Mouse (Mus musculus) spleen, adult 2 months (tissue): ENCODE results near the gene Fbxw10. TPM values are rescaled to one million over a fixed set of nuclear protein-coding genes. Genes with fewer than 3 reads are reported as not detected.

Source experiments
- DNase-seq, 2 experiments: peaks; one replicate each; pipeline versions ENCODE4 v3.0.0 to v3.0.0-alpha.2; 2012 to 2021; ENCODE audit warnings: low spot score in 2 of 2, low read depth in 1 of 2
- H3K27ac ChIP-seq: fragments of 200-500 bp; 2 replicates; pipeline ENCODE4 v1.5.1; 2012; ENCODE audit warnings: low read length, inconsistent platforms; ENCODE audit not compliant: insufficient read depth
- H3K27me3 ChIP-seq: fragments of 200-500 bp; 2 replicates; pipeline ENCODE4 v1.6.1; 2012; ENCODE audit warnings: mild to moderate bottlenecking, moderate library complexity, low read length, inconsistent platforms; ENCODE audit not compliant: control insufficient read depth, insufficient read depth
- H3K36me3 ChIP-seq: fragments of 200-500 bp; 2 replicates; pipeline ENCODE4 v1.6.1; 2012; ENCODE audit warnings: mild to moderate bottlenecking, low read length, inconsistent platforms; ENCODE audit not compliant: control insufficient read depth, insufficient read depth
- H3K4me1 ChIP-seq: fragments of 200-500 bp; 2 replicates; pipeline ENCODE4 v1.6.1; 2011; ENCODE audit warnings: inconsistent platforms; ENCODE audit not compliant: control insufficient read depth, insufficient read depth, insufficient read length
- H3K4me3 ChIP-seq: fragments of 200-500 bp; 2 replicates; pipeline ENCODE4 v1.5.1; 2011; ENCODE audit warnings: mild to moderate bottlenecking, inconsistent platforms; ENCODE audit not compliant: insufficient read depth, insufficient read length; ENCODE audit errors: extremely low read depth
- CTCF ChIP-seq: fragments of 200-500 bp; IDR thresholded peaks from 2 replicates; pipeline ENCODE4 v1.5.1; 2011; ENCODE audit warnings: mild to moderate bottlenecking, inconsistent platforms; ENCODE audit not compliant: insufficient read depth, insufficient read length, insufficient replicate concordance; ENCODE audit errors: extremely low read depth
- POLR2A ChIP-seq: fragments of 200-500 bp; IDR thresholded peaks from 2 replicates; pipeline ENCODE4 v1.6.1; 2011; ENCODE audit warnings: low read depth, low read length, inconsistent platforms
- WGBS: fragments of 180-500 bp; shearing (Covaris S2); methylation state at CpG from one replicate; pipeline ENCODE4 v1.1.7; 2018; 5-methylcytosine and 5-hydroxymethylcytosine counted together
- polyA plus RNA-seq: library from polyadenylated mRNA; depleted of rRNA; stranded (reverse); fragments of >200 nt; gene quantifications from 2 replicates; pipeline ENCODE4 v1.2.3, GENCODE M21; 2012

Fbxw10 gene
- polyA plus RNA-seq, 1 experiment, result 0.69 TPM

DNA sequence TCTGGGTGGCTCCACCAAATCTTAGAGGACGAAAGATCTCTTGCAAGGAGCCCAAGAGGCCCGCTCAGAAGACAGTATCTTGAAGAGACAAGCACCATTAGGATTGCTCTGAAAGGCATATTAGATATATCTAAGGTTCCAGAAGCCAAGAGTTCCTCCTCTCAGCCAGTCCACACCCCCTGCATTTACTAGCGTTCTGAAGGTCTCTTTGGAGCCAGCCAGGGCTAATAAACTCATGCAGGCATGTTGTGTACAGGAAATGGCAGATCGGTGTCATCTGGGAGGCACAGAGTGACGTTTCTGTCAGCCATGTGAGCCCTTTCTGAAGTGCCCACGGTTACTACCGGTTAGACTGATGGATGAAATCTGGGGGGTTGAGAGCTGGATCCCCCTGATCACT is 22.7 kb upstream of the Fbxw10 start:
- no peaks in the 10 kb centered on the region for H3K27me3 ChIP-seq
- no peaks in the 10 kb centered on the region for H3K36me3 ChIP-seq
- no peak for TF ChIP-seq POLR2A
- no peak for TF ChIP-seq CTCF
- no peak overlapping the region for H3K4me3 ChIP-seq
- H3K27ac ChIP-seq, result no peak overlapping the region
- WGBS, result 50% methylated on average over 7 of the region's 7 CpGs
- no peak for DNase-seq
- peaks cover 8% of the 10 kb centered on the region; the same call in 1 of the 2 replicates for H3K4me1 ChIP-seq

DNA sequence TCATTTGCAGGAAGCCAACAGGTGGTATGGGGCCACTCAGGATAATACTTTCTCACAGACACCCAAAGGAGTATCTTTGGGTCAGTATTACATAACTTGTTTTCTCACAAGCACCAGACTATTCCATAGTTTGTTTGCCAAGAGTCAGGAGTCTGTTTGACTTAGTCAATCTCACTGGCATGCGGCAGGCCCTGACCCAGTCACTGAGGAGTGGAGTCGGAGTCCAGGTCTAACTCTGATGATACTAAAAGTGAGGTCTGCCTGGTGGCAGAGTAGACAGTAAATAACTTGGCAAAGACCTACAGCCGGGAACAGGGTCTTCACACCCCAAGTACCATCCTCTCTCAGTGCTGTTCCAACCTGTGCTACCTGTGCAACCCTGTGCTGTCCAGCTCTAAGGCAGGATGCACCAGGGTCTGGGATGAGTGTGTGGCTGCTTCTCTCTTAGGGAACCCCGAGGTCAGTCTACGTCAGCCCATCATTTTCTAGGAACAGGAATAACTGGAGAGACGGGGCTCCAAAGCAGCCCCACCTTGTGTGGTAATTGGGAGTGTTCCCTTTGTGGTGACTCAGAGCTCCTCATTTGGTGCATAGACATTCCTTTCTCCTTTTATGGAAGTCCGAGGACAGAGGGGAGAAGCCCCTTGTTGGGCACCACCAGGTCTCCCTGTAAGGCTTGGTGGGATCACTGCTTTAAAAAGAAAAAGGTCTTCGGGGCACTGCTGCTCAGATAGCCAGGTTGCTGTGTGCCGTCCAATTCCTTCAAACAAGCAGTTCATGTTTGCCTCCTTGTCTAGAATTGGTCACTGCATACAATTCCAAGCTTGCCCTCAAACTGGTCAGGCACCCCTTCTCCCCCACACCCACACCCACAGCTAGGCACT is 21.4 kb upstream of the Fbxw10 start:
- H3K4me1 ChIP-seq, result peaks cover 4% of the 10 kb centered on the region; the same call in 1 of the 2 replicates
- no peak overlapping the region for H3K4me3 ChIP-seq
- TF ChIP-seq POLR2A, result no peak
- TF ChIP-seq CTCF, result no peak
- H3K27ac ChIP-seq, result no peak overlapping the region
- no peak for DNase-seq
- H3K27me3 ChIP-seq, result no peaks in the 10 kb centered on the region
- 88% methylated on average over 9 of the region's 9 CpGs for WGBS
- H3K36me3 ChIP-seq, result no peaks in the 10 kb centered on the region

DNA sequence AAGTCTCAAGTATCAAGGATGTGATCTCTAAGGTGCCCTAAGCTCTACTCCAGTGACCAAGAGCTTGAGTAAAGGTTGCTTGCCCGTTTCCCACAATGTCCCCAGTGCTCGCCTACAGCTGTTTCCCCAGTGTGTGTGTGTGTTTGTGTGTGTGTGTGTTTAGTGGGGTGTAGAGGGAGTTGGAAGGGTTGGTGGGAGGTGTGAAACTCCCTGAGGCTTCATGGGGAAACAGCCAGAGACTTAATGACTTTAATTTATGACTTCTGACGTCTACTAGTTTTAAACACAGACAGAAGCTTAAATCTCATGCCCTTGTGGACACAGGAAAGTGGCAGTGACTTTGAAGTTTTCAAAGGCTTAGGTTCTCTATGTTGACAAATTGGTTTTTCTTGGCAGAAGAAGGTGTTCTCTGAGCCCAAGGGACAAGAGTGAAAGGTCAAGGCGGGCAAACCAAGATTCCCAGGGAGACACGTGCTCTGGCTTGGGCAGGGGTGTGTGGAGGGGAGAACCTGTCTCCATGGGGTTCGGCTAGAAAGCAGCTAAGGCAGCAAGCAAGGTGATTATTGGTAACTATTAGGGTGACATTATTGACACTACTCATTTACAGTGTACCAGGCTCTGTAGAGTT is 20.6 kb upstream of the Fbxw10 start:
- TF ChIP-seq CTCF, result no peak
- TF ChIP-seq POLR2A, result no peak
- no peak for DNase-seq
- WGBS, result 80% methylated on average over 6 of the region's 6 CpGs
- Histone ChIP-seq H3K4me3 (no peak overlapping the region), H3K27ac (no peak overlapping the region), H3K4me1 (peaks cover 4% of the 10 kb centered on the region; the same call in 1 of the 2 replicates), H3K27me3 (no peaks in the 10 kb centered on the region), H3K36me3 (no peaks in the 10 kb centered on the region)

DNA sequence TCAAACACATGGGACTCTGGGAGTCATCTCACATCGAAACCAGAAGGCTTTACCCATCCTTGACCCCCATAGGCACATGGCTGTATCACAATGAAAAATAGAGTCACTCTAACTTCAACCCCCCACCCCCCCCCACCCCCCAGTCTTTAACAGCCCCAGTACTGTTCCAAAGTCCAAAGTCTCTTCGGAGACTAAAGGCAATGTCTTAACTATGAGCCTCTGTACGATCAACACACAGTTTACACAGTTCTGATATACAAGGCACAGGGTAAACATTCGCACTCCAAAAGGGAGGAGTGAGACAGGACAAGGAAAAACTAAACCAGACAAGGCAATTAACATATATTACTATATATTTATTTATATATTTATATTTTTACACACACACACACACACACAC is 19.7 kb upstream of the Fbxw10 start:
- H3K27ac ChIP-seq, result no peak overlapping the region
- DNase-seq, result no peak

DNA sequence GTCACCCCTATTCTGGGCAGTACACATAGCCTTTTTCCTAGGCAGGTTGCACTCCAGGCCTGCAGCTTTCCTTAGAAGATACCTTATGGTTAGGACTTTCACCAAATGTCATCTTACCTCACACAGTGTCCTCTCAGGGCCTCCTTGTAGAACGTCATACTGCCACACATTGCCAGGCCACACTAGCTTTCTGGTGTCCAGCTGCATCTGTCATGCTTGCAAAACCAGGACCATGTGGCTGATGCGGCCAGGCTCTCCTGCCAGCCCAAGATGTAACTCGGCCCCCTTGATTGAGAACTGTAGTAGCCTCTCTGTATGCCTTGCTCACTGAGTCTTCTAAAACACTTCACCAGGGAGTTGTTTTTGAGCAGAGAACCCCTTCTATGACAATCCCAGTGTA is 19.0 kb upstream of the Fbxw10 start:
- WGBS, result 96% methylated on average over 3 of the region's 3 CpGs
- Histone ChIP-seq H3K27ac (no peak overlapping the region), H3K36me3 (no peaks in the 10 kb centered on the region)

More for the DNA sequence above, 19.7 kb upstream of the Fbxw10 start:
- Histone ChIP-seq H3K27me3 (no peaks in the 10 kb centered on the region), H3K4me1 (no peaks in the 10 kb centered on the region), H3K36me3 (no peaks in the 10 kb centered on the region), H3K4me3 (no peak overlapping the region)
- no peak for TF ChIP-seq CTCF
- TF ChIP-seq POLR2A, result no peak
- WGBS, result 91% methylated on average over 4 of the region's 4 CpGs

DNA sequence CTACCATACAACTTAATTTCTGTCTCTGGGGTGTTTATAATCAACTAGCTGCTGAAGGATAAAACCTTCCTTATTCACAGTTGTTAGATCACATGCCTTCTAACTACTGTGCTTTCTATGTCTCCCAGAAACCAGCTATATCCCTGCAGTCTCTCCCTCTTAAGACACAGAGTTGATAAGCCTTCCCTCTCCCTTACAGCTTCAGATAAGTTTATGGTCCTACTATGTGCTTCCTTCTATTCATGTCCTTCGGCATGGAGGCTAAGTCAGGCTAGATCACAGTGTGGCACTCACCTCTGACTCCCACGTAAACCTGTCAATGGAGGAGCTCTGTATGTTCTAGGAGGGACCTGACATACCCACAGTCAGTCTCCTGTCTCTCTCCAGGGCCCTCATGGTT is 16.5 kb upstream of the Fbxw10 start:
- no peaks in the 10 kb centered on the region for H3K36me3 ChIP-seq
- no peaks in the 10 kb centered on the region for H3K4me1 ChIP-seq
- no peak for DNase-seq
- no peak overlapping the region for H3K4me3 ChIP-seq
- H3K27ac ChIP-seq, result no peak overlapping the region
- TF ChIP-seq POLR2A, result no peak
- no peak for TF ChIP-seq CTCF
- H3K27me3 ChIP-seq, result no peaks in the 10 kb centered on the region
- WGBS, result 87% methylated on average over 2 of the region's 2 CpGs

More for the DNA sequence above, 19.0 kb upstream of the Fbxw10 start:
- TF ChIP-seq CTCF (no peak), POLR2A (no peak)
- H3K27me3 ChIP-seq, result no peaks in the 10 kb centered on the region
- DNase-seq, result no peak
- no peak overlapping the region for H3K4me3 ChIP-seq
- no peaks in the 10 kb centered on the region for H3K4me1 ChIP-seq

DNA sequence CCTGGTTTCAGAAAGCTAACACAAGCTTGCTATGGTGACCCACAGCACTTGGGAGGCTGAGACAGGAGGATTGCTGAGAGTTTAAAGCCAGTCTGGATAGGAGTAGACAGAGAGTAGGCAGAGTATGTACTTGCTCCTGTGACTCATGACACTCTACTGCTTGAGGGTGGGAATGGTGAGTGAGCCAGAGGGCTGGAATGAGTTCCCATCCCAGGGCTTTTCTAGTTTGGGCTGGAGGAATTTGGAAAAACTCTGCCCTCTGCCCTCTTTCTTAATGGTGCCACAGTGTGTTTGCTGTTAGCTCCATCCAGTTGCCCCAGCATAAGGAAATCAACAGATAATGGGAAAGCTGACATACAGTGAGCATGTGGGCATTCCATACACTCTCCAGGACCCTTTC is 15.0 kb upstream of the Fbxw10 start:
- Histone ChIP-seq H3K36me3 (no peaks in the 10 kb centered on the region), H3K27ac (no peak overlapping the region), H3K4me3 (no peak overlapping the region), H3K4me1 (no peaks in the 10 kb centered on the region), H3K27me3 (no peaks in the 10 kb centered on the region)
- TF ChIP-seq CTCF, result no peak
- TF ChIP-seq POLR2A, result no peak
- no peak for DNase-seq
